Mouse (Mus musculus) olfactory bulb, adult 2 months (tissue): Measurements from ENCODE around the gene Ston2.

Source experiments
- CTCF ChIP-seq: fragments of 200-500 bp; IDR thresholded peaks from 2 replicates; pipeline ENCODE4 v1.5.1; 2012; ENCODE audit warnings: low read depth, mild to moderate bottlenecking, low read length, moderate library complexity; ENCODE audit not compliant: insufficient read depth
- POLR2A ChIP-seq: fragments of 200-500 bp; IDR thresholded peaks from 2 replicates; pipeline ENCODE4 v1.6.1; 2012; ENCODE audit warnings: mild to moderate bottlenecking, low read depth, low read length, moderate library complexity; ENCODE audit not compliant: insufficient read depth

DNA sequence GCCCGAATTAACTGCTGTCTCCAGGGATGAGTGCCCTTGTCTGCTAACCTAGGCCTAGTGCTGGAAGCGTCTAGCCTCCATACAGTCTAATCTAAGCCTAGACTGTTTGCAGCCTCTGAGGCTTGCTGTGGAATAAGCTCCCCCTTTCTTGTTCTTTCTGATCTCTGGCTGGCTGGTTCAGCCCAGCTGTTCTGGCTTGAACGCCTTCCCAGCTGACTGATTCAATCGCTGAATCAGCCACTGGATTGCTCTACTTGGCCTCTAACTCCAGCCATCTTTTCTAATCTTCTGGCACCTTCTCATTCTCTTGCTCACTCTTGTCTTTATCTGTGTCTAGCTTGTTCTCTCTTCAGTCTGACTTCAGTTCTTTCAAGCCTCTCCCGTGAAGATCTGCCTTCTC lies 161.7 kb downstream of the Ston2 start:
- no peak for TF ChIP-seq POLR2A
- TF ChIP-seq CTCF: no peak
